Mouse (Mus musculus): ENCODE data around the gene Il2ra. TPM values are rescaled to one million over a fixed set of nuclear protein-coding genes. Genes with fewer than 3 reads are reported as not detected.

The Il2ra gene
- total and polyA plus RNA-seq, 2 experiments from 2014 or later = not detected

DNA sequence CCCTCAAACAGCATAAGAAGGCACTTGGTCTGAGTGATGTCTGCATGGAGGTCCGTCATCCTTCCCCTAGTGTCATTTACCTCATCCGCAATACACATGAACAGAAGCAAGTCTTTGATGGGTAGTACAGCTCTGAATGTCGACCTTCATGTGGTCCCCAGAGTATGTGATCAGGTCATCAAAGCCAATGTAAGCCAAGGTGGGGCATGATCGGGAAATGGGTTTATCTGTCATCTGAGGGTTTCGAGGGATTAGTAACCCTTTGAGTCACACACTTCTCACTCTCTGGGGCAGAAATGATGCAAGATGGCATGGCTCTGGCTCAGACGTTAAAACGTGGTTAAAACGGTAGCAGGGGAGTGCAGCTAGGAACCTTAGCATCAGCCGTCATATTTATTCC, 25.8 kb upstream of the Il2ra start:
- 92% methylated on average over 9 of the region's 9 CpGs for WGBS
- no peak for TF ChIP-seq CTCF (IDR thresholded peaks at IDR 0.05; ENCODE audit: low read depth)
- no peaks in the 10 kb centered on the region for H3K4me1 ChIP-seq (ENCODE audit: insufficient read depth)

DNA sequence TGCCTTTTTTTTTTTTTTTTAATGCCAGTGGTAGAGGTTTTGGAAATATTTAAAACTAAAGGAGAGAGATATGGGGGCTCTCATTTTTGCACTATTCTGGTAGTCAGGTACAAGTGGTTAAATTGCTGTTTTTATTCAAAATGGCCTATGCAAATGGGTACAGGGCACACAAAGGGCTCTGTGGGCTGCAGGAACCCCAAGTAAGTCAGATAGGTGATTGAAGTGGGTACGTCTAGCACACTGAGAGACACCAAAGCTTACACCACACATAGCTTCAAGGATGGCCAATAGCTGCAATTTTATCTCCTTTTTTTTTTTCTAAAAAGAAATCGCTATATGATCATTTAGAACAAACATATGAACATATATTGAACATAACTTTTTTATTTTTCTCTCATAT, 23.0 kb upstream of the Il2ra start:
- no peak overlapping the region for H3K27ac ChIP-seq (ENCODE audit: low read depth, low read length)
- H3K9ac ChIP-seq = no peak overlapping the region
- DNase-seq = no peak
- no peak overlapping the region for H3K4me3 ChIP-seq (ENCODE audit: low read depth, low read length)
- H3K36me3 ChIP-seq (ENCODE audit: insufficient read depth) = no peaks in the 10 kb centered on the region
- H3K4me1 ChIP-seq (ENCODE audit: insufficient read depth) = no peaks in the 10 kb centered on the region
- TF ChIP-seq CTCF (IDR thresholded peaks at IDR 0.05; ENCODE audit: low read depth) = no peak
- no peak for ATAC-seq
- H3K4me2 ChIP-seq (ENCODE audit: low read depth) = no peak overlapping the region
- 86% methylated on average over 2 of the region's 2 CpGs for WGBS
- no peaks in the 10 kb centered on the region for H3K9me3 ChIP-seq (ENCODE audit: low read length)
- H3K27me3 ChIP-seq (ENCODE audit: insufficient read depth, low read length) = no peaks in the 10 kb centered on the region

More for the DNA sequence above, 25.8 kb upstream of the Il2ra start:
- no peak overlapping the region for H3K4me2 ChIP-seq (ENCODE audit: low read depth)
- no peaks in the 10 kb centered on the region for H3K36me3 ChIP-seq (ENCODE audit: insufficient read depth)
- no peak overlapping the region for H3K9ac ChIP-seq
- no peak overlapping the region for H3K4me3 ChIP-seq (ENCODE audit: low read depth, low read length)
- H3K27ac ChIP-seq (ENCODE audit: low read depth, low read length) = no peak overlapping the region
- no peak for DNase-seq
- H3K9me3 ChIP-seq (ENCODE audit: low read length) = no peaks in the 10 kb centered on the region
- no peaks in the 10 kb centered on the region for H3K27me3 ChIP-seq (ENCODE audit: insufficient read depth, low read length)
- no peak for ATAC-seq

DNA sequence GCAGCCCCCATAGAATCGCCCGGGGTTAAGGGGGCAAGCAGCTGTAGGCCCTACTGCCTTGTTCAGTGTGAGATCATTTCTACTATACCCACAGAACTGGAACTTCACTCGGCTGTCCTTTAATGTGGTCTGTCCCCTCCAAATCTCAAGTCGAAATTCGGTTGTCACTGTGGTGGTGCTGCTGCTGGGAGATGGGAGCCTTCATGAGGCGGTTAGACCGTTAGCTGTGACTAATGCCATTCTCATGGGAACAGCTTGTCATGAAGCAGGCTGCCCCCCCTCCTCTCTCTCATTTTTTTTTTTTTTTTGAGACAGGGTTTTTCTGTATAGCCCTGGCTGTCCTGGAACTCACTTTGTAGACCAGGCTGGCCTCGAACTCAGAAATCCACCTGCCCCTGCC, 19.4 kb upstream of the Il2ra start:
- Histone ChIP-seq H3K36me3 (ENCODE audit: insufficient read depth) (no peaks in the 10 kb centered on the region), H3K4me3 (ENCODE audit: low read depth, low read length) (no peak overlapping the region), H3K9ac (no peak overlapping the region), H3K4me1 (ENCODE audit: insufficient read depth) (no peaks in the 10 kb centered on the region), H3K4me2 (ENCODE audit: low read depth) (no peak overlapping the region), H3K27ac (ENCODE audit: low read depth, low read length) (no peak overlapping the region), H3K27me3 (ENCODE audit: insufficient read depth, low read length) (no peaks in the 10 kb centered on the region), H3K9me3 (ENCODE audit: low read length) (no peaks in the 10 kb centered on the region)
- DNase-seq (no peak), ATAC-seq (no peak)
- TF ChIP-seq CTCF (IDR thresholded peaks at IDR 0.05; ENCODE audit: low read depth) = no peak
- 94% methylated on average over 8 of the region's 8 CpGs for WGBS

DNA sequence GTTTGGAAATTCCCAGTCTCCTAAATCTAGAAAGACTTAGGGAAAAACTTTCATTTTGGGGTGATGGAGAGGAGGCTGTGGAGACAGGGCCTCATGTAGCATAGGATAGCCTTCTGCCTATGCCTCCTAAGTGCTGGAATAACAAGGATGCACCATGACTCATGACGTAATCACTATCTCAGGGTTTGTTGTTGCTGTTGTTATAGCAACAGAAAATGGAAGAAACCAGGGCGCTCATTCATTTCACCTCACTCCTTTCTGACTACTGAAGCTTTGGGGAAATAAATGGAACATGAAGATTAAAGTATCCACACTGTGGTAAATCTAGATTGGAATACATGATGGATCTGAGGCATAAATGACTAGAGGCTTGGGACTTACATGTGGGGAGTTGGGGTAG, 18.9 kb upstream of the Il2ra start:
- 89% methylated on average over 2 of the region's 2 CpGs for WGBS

DNA sequence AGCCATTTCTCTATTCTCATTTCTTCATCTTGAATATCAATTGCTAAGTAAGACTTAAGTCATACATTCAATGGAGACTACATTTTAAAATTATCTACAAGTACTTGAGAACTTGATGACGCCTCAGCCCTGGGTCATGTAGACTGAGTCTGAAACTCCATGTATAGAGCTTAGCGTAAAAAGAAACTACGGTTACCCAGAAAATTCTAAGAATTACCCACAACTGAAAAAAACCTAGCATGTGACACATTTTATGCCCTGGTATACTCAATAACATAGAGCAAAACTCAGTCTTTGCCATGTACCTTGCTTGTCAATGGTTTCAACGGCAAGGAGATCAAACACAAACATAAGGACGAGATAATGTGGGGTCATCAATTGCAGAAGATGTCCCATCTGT, 16.7 kb upstream of the Il2ra start, which contains the start of gene Gm17490:
Gene Gm17490, minus strand, starts transcription at position 375 of the 400 bp plus-strand sequence.
- no peak within 1 kb of the TSS for H3K9ac ChIP-seq
- H3K4me3 ChIP-seq (ENCODE audit: low read depth, low read length) = no peak within 1 kb of the TSS
- WGBS = 95% methylated on average over 5 of the region's 5 CpGs
- H3K4me2 ChIP-seq (ENCODE audit: low read depth) = no peak within 1 kb of the TSS
- TF ChIP-seq CTCF (IDR thresholded peaks at IDR 0.05; ENCODE audit: low read depth) = no peak
- DNase-seq (no peak), ATAC-seq (no peak)
- no peak within 1 kb of the TSS for H3K27ac ChIP-seq (ENCODE audit: low read depth, low read length)
- H3K4me1 ChIP-seq (ENCODE audit: insufficient read depth) = no peaks in the 10 kb centered on the region
- H3K36me3 ChIP-seq (ENCODE audit: insufficient read depth) = no peaks in the 10 kb centered on the region
- H3K9me3 ChIP-seq (ENCODE audit: low read length) = no peaks in the 10 kb centered on the region
- no peaks in the 10 kb centered on the region for H3K27me3 ChIP-seq (ENCODE audit: insufficient read depth, low read length)

More for the DNA sequence above, 18.9 kb upstream of the Il2ra start:
- Histone ChIP-seq H3K4me1 (ENCODE audit: insufficient read depth) (no peaks in the 10 kb centered on the region), H3K9ac (no peak overlapping the region), H3K4me3 (ENCODE audit: low read depth, low read length) (no peak overlapping the region), H3K4me2 (ENCODE audit: low read depth) (no peak overlapping the region), H3K9me3 (ENCODE audit: low read length) (no peaks in the 10 kb centered on the region), H3K27ac (ENCODE audit: low read depth, low read length) (no peak overlapping the region), H3K27me3 (ENCODE audit: insufficient read depth, low read length) (no peaks in the 10 kb centered on the region), H3K36me3 (ENCODE audit: insufficient read depth) (no peaks in the 10 kb centered on the region)
- DNase-seq (no peak), ATAC-seq (no peak)
- TF ChIP-seq CTCF (IDR thresholded peaks at IDR 0.05; ENCODE audit: low read depth) = no peak

DNA sequence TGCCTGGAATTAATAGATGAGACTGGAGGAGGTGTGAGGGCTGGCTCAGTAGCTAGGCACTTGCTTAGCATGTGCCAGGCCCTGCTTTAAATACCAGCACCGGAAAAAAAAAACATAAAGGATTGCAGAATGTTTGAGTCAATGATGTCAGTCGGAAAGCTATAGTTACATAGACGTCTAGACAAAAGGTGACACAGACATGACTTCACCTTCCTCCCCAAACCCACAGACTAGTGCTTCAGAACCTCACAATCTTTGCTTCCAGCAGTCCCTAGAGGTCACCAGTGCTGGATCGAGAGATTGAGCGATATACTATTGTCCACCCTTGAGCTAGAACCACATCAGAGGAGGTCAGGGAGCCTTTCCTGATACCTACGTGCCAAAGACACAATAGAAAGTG, 7.6 kb upstream of the Il2ra start:
- TF ChIP-seq CTCF (IDR thresholded peaks at IDR 0.05; ENCODE audit: low read depth) = no peak
- H3K9me3 ChIP-seq (ENCODE audit: low read length) = no peaks in the 10 kb centered on the region
- H3K36me3 ChIP-seq (ENCODE audit: insufficient read depth) = no peaks in the 10 kb centered on the region
- no peak overlapping the region for H3K4me3 ChIP-seq (ENCODE audit: low read depth, low read length)
- ATAC-seq (no peak), DNase-seq (no peak)
- H3K9ac ChIP-seq = no peak overlapping the region
- H3K4me2 ChIP-seq (ENCODE audit: low read depth) = no peak overlapping the region
- no peaks in the 10 kb centered on the region for H3K27me3 ChIP-seq (ENCODE audit: insufficient read depth, low read length)
- H3K27ac ChIP-seq (ENCODE audit: low read depth, low read length) = no peak overlapping the region
- H3K4me1 ChIP-seq (ENCODE audit: insufficient read depth) = no peaks in the 10 kb centered on the region
- 83% methylated on average over 6 of the region's 6 CpGs for WGBS

DNA sequence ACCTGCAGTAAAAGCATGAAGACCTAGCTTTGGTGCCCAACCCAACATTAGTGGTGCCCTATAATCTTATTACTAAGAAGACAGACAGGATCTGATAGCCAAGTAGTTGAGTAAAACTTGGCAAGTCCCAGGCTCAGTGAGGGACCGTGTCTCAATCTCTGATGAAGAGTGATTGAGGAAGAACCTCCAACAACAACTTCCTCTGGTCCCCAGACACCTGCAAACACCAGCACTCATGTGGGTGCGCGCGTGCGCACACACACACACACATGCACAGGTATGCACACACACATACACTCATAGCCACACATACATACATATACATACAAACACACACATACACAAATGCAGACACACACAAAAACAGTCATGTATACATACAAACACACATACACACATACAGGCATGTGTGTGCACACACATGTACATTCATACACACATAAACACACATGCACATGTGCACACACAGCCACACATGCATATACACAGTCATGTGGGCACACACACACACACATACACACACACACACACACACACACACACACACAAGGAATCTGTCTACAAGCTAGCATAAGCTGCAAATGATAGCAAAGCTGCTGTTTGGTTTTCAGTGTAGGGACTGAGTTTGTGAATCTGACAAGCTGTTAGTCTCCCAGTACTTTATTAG, 7.0 kb upstream of the Il2ra start:
- 96% methylated on average over 5 of the region's 5 CpGs for WGBS
- no peak for ATAC-seq
- no peak for DNase-seq
- Histone ChIP-seq H3K9ac (no peak overlapping the region), H3K4me1 (ENCODE audit: insufficient read depth) (no peaks in the 10 kb centered on the region), H3K27me3 (ENCODE audit: insufficient read depth, low read length) (no peaks in the 10 kb centered on the region), H3K27ac (ENCODE audit: low read depth, low read length) (no peak overlapping the region), H3K36me3 (ENCODE audit: insufficient read depth) (no peaks in the 10 kb centered on the region), H3K4me2 (ENCODE audit: low read depth) (no peak overlapping the region), H3K9me3 (ENCODE audit: low read length) (no peaks in the 10 kb centered on the region), H3K4me3 (ENCODE audit: low read depth, low read length) (no peak overlapping the region)
- no peak for TF ChIP-seq CTCF (IDR thresholded peaks at IDR 0.05; ENCODE audit: low read depth)
